ENCODE assay signal across 8 mouse cellular contexts in genomic region chr1:59482696-59483520, GRCm38 (mm10). TPM values are rescaled to one million over a fixed set of nuclear protein-coding genes. Genes with fewer than 3 reads are reported as not detected.
DNase-seq lines count a peak whose midpoint lies in the region; ATAC-seq lines count a peak whose summit lies in the region.

No protein-coding gene starts in this region.

- peak overlapping the region; percentile 73 for H3K4me3 ChIP-seq in embryonic facial prominence, embryonic 14.5 days (ENCODE audit: low read depth, low read length)
- peak overlapping the region; percentile 79 for H3K4me3 ChIP-seq in heart, embryonic 16.5 days (ENCODE audit: low read length)

- peak; percentile 1; the same call in 1 of the 2 replicates for ATAC-seq in embryonic facial prominence, embryonic 14.5 days (ENCODE audit: low read depth)
- ATAC-seq in heart, embryonic 16.5 days (replicated peaks; ENCODE audit: extremely low read depth, insufficient read depth, low FRiP score), result peak; percentile 5; the same call in 1 of the 2 replicates
- ATAC-seq in megakaryocyte-erythroid progenitor cell, adult 5-6 weeks (replicated peaks; ENCODE audit: low FRiP score, low TSS enrichment, poor library complexity, severe bottlenecking), result no peak

- peak overlapping the region; percentile 95 for H3K9ac ChIP-seq in embryonic facial prominence, embryonic 14.5 days (ENCODE audit: low read depth, low read length)
- H3K9ac ChIP-seq in heart, embryonic 16.5 days (ENCODE audit: low read length), result peak overlapping the region; percentile 84

- H3K9me3 ChIP-seq in embryonic facial prominence, embryonic 14.5 days (ENCODE audit: control insufficient read depth, low read length), result no peaks in the 10 kb centered on the region
- no peaks in the 10 kb centered on the region for H3K9me3 ChIP-seq in heart, embryonic 16.5 days (replicated peaks; ENCODE audit: control insufficient read depth, low read length)

- peaks cover 39% of the 10 kb centered on the region for H3K4me1 ChIP-seq in embryonic facial prominence, embryonic 14.5 days (ENCODE audit: control insufficient read depth, insufficient read depth, low read length)
- peaks cover 23% of the 10 kb centered on the region for H3K4me1 ChIP-seq in heart, embryonic 16.5 days (ENCODE audit: control insufficient read depth, insufficient read depth, low read length)

- peak; percentile 45 for DNase-seq in ES-CJ7 (ENCODE audit: low read depth, low spot score)
- peak; percentile 65 for DNase-seq in adrenal gland, postnatal 14 days
- DNase-seq in embryonic facial prominence, embryonic 14.5 days (ENCODE audit: low spot score), result peak; percentile 25
- DNase-seq in kidney, postnatal 25 days, result peak; percentile 38 to 63
- DNase-seq in lung, postnatal 4 days, result peak; percentile 53 to 70
- peak; percentile 26 for DNase-seq in right cerebral cortex, postnatal 14 days

- under 1% methylated on average over 54 of the region's 88 CpGs for WGBS in embryonic facial prominence, embryonic 14.5 days
- WGBS in heart, embryonic 16.5 days, result under 1% methylated on average over 85 of the region's 88 CpGs

- H3K27ac ChIP-seq in embryonic facial prominence, embryonic 14.5 days (replicated peaks; ENCODE audit: low read depth, low read length), result peak overlapping the region; percentile 97
- H3K27ac ChIP-seq in heart, embryonic 16.5 days (ENCODE audit: low read length), result peak overlapping the region; percentile 83

- H3K27me3 ChIP-seq in embryonic facial prominence, embryonic 14.5 days (replicated peaks; ENCODE audit: control insufficient read depth, insufficient read depth, low read length), result no peaks in the 10 kb centered on the region
- H3K27me3 ChIP-seq in heart, embryonic 16.5 days (ENCODE audit: control insufficient read depth, insufficient read depth, low read length), result peaks cover 12% of the 10 kb centered on the region

- H3K4me2 ChIP-seq in embryonic facial prominence, embryonic 14.5 days (ENCODE audit: low read depth, low read length), result peak overlapping the region; percentile 99
- H3K4me2 ChIP-seq in heart, embryonic 16.5 days (ENCODE audit: low read depth, low read length), result peak overlapping the region; percentile 99

- H3K36me3 ChIP-seq in embryonic facial prominence, embryonic 14.5 days (ENCODE audit: control insufficient read depth, insufficient read depth, low read length), result peaks cover 21% of the 10 kb centered on the region
- H3K36me3 ChIP-seq in heart, embryonic 16.5 days (ENCODE audit: control insufficient read depth, insufficient read depth), result no peaks in the 10 kb centered on the region

RNA-seq across cellular contexts. Expression of gene Fzd7, which starts 0.7 kb away (rescaled TPM):
- total RNA-seq in adrenal gland, postnatal 14 days (2021), result 13.7 and 13.9 TPM in 2 replicates
- 13.8 and 16.6 TPM in 2 replicates for polyA plus RNA-seq in embryonic facial prominence, embryonic 14.5 days (2014; fragmentation: Nextera tagmentation; extraction: Ambion mirVana)
- polyA plus RNA-seq in heart, embryonic 16.5 days (2015; fragmentation: Nextera tagmentation; extraction: Ambion mirVana), result 2.9 and 3.2 TPM in 2 replicates
- 14.0 and 16.1 TPM in 2 replicates for total RNA-seq in megakaryocyte-erythroid progenitor cell, adult 5-6 weeks (2014; fragmentation: Nextera tagmentation)
- 15.4 and 18.0 TPM in 2 replicates for total RNA-seq in megakaryocyte-erythroid progenitor cell, adult 5-6 weeks (2017)

RNA-seq across cellular contexts. Expression of gene Gm973, which starts 33.2 kb away (rescaled TPM):
- 4.7 and 5.5 TPM in 2 replicates for total RNA-seq in adrenal gland, postnatal 14 days (2021)
- 1.6 and 5.9 TPM in 2 replicates for polyA plus RNA-seq in embryonic facial prominence, embryonic 14.5 days (2014; fragmentation: Nextera tagmentation; extraction: Ambion mirVana)
- 0.10 and 0.41 TPM in 2 replicates for polyA plus RNA-seq in heart, embryonic 16.5 days (2015; fragmentation: Nextera tagmentation; extraction: Ambion mirVana)
- total RNA-seq in megakaryocyte-erythroid progenitor cell, adult 5-6 weeks (2014; fragmentation: Nextera tagmentation), result 3.1 and 14.2 TPM in 2 replicates
- total RNA-seq in megakaryocyte-erythroid progenitor cell, adult 5-6 weeks (2017), result 1.4 TPM in 1 of 2 replicates, not detected in the other
